Mouse (Mus musculus) lung, embryonic 15.5 days (tissue): ENCODE results near the gene Ptpn13. TPM values are rescaled to one million over a fixed set of nuclear protein-coding genes. Genes with fewer than 3 reads are reported as not detected.

Source experiments
- ATAC-seq: fragments of 200-750 bp; cut with Nextera tagmentation; 2 replicates; pipeline ENCODE4 v1.8.0; 2017; ENCODE audit warnings: moderate number of reproducible peaks, borderline replicate concordance; ENCODE audit not compliant: low FRiP score, low TSS enrichment; ENCODE audit errors: extremely low read depth
- H3K27ac ChIP-seq: fragments of 300-500 bp; sonication (generic); 2 replicates; pipeline ENCODE4 v1.5.1; 2015; ENCODE audit warnings: moderate library complexity, mild to moderate bottlenecking, inconsistent platforms
- H3K27me3 ChIP-seq: fragments of 300-500 bp; sonication (generic); 2 replicates; pipeline ENCODE4 v1.6.1; 2015; ENCODE audit warnings: inconsistent platforms
- H3K36me3 ChIP-seq: fragments of 300-500 bp; sonication (generic); 2 replicates; pipeline ENCODE4 v1.6.1; 2015; ENCODE audit warnings: inconsistent platforms
- H3K4me1 ChIP-seq: fragments of 300-500 bp; sonication (generic); 2 replicates; pipeline ENCODE4 v1.6.1; 2015; ENCODE audit warnings: inconsistent platforms
- H3K4me2 ChIP-seq: fragments of 300-500 bp; sonication (generic); 2 replicates; pipeline ENCODE4 v1.6.1; 2015; ENCODE audit warnings: inconsistent platforms, mild to moderate bottlenecking, moderate library complexity
- H3K4me3 ChIP-seq: fragments of 300-500 bp; sonication (generic); 2 replicates; pipeline ENCODE4 v1.5.1; 2015; ENCODE audit warnings: mild to moderate bottlenecking, inconsistent platforms
- H3K9ac ChIP-seq: fragments of 300-500 bp; sonication (generic); 2 replicates; pipeline ENCODE4 v1.6.1; 2015; ENCODE audit warnings: inconsistent platforms
- H3K9me3 ChIP-seq: fragments of 300-500 bp; sonication (generic); 2 replicates; pipeline ENCODE4 v1.6.1; 2016; ENCODE audit warnings: inconsistent platforms
- WGBS: fragments of 180-500 bp; shearing (Covaris S2); methylation state at CpG from one replicate; pipeline ENCODE4 v1.1.7; 2015; 5-methylcytosine and 5-hydroxymethylcytosine counted together
- polyA plus RNA-seq: library from polyadenylated mRNA; unstranded; fragments of >200 nt; fragmentation: Nextera tagmentation; extraction: Ambion mirVana; gene quantifications from 2 replicates; pipeline ENCODE4 v1.2.1, GENCODE M21; 2015

Gene Ptpn13
- polyA plus RNA-seq, 1 experiment from 2014 or later: 14.0 TPM

DNA sequence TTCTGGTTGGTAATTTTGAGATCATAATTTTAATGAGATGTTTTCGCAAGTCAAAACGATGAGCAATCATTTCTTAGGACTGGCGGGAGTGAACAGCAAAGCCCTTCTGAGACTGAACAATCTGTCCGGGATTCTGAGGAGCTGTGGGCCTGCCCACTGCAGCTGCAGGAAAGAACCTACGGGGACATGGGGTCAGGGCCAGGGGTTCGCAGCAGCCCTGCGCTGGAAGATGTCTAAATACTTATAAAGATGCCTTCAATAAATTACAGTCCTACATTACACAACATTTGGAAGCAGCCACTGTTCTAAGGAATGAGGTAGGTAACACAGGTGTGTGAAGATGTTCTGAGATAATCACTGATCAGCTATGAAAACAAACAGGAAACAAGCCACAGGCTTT, 180.7 kb downstream of the Ptpn13 start:
- ATAC-seq: no peak
- 77% methylated on average over 7 of the region's 7 CpGs for WGBS
- H3K9ac ChIP-seq: no peak overlapping the region
- no peak overlapping the region for H3K4me3 ChIP-seq
- no peaks in the 10 kb centered on the region for H3K36me3 ChIP-seq
- H3K4me1 ChIP-seq: peaks cover 2% of the 10 kb centered on the region; the same call in 1 of the 2 replicates
- no peak overlapping the region for H3K4me2 ChIP-seq
- H3K27me3 ChIP-seq: no peaks in the 10 kb centered on the region
- H3K27ac ChIP-seq: no peak overlapping the region
- no peaks in the 10 kb centered on the region for H3K9me3 ChIP-seq

DNA sequence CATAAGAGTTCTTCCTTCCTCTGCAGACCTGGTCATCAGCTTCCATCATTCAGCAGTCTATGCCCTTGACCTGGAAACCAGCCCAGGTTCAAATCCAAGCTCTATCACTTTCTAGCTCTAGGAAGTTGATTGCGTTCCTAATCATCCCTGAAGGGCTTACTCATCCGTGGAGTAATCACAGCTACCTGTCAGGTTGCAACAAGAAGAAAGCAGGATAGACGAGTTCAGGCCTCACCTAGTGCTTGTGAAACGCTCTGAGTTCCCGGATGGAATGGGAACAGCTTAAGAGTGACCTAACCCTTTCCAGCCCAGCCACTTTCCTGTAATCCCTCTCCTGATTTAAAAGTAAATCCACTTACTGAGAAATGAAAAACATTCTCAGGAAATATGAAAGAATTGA, 185.2 kb downstream of the Ptpn13 start:
- 56% methylated on average over 5 of the region's 5 CpGs for WGBS
- ATAC-seq: no peak
- no peak overlapping the region for H3K4me2 ChIP-seq
- H3K36me3 ChIP-seq: no peaks in the 10 kb centered on the region
- H3K9me3 ChIP-seq: no peaks in the 10 kb centered on the region
- H3K27ac ChIP-seq: no peak overlapping the region
- peaks cover 2% of the 10 kb centered on the region; the same call in 1 of the 2 replicates for H3K4me1 ChIP-seq
- H3K4me3 ChIP-seq: no peak overlapping the region
- no peaks in the 10 kb centered on the region for H3K27me3 ChIP-seq
- H3K9ac ChIP-seq: no peak overlapping the region

DNA sequence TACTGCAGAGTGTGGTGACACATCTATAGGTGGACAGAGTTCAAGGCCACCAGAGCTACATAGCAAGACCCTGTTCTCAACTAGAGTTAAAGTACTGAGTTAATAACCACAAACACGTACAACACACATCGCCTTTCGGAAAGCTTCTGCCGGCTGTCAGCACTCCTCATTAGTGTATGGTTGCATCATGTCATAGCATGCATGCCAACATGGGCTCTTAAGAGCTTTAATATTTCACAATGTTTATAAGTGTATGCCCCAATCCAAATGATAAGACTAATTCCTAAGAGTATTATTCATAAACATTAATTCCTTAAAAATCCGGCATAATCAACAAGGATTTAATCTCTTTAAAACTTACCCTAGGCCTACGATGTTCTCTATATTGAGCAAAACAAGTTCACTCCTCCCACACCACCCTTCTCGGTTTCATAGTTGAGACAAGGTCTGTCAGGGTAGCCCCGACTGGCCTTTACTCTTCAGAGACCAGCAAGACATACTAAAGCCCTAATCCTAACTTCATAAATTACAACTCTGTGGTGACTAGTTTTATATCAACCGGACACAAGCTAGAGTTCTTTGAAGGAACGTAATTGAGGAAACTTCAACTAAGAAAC, 186.0 kb downstream of the Ptpn13 start:
- 61% methylated on average over 10 of the region's 10 CpGs for WGBS
- Histone ChIP-seq H3K36me3 (no peaks in the 10 kb centered on the region), H3K9me3 (no peaks in the 10 kb centered on the region), H3K4me2 (no peak overlapping the region), H3K27me3 (no peaks in the 10 kb centered on the region), H3K9ac (no peak overlapping the region), H3K4me1 (peaks cover 2% of the 10 kb centered on the region; the same call in 1 of the 2 replicates), H3K27ac (peak overlapping the region; percentile 35; the same call in 1 of the 2 replicates), H3K4me3 (no peak overlapping the region)
- ATAC-seq: peak; percentile 83

DNA sequence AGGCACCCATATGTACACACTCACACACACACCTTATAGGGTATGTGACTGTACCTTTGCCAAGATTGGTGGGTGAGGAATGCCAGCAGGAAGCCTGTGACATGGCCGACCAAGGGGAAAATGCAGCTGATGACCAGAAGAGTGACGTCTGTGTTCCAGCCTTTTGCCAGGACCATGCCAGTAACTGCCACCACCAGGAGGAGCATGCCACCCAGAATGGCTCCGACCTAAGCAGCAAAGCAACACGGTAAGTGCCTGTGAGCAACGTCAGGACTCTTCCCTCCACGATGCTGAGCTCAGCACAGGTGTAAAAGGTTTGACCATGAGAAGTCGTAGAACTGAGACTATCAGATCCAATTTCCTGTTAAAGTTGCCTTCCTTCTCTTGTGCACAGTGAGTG, 187.3 kb downstream of the Ptpn13 start:
- Histone ChIP-seq H3K4me2 (no peak overlapping the region), H3K27ac (no peak overlapping the region), H3K4me3 (no peak overlapping the region), H3K4me1 (peaks cover 2% of the 10 kb centered on the region; the same call in 1 of the 2 replicates), H3K9me3 (no peaks in the 10 kb centered on the region), H3K36me3 (no peaks in the 10 kb centered on the region), H3K27me3 (no peaks in the 10 kb centered on the region), H3K9ac (no peak overlapping the region)
- 79% methylated on average over 7 of the region's 7 CpGs for WGBS
- ATAC-seq: no peak

DNA sequence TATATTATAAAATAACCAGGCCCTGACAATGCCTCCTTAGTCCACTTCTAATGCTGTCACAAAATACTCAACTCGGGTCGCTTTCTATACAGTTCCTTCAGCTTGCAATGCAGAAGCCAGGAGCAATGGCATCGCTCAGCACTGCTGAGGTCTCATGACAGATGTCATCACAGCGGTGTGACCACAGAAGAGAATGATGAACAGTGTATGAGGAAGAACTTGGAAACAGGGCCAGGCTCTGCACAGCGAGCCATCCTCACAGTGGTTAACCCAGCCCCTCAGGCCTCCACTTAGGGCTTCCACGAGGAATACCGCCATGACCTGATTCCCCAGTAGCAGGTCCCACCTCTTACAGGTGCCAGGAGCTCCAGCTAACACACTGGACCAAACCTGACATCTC, 189.4 kb downstream of the Ptpn13 start:
- Histone ChIP-seq H3K4me1 (peaks cover 7% of the 10 kb centered on the region), H3K27ac (no peak overlapping the region; the same call in 1 of the 2 replicates)
- ATAC-seq: no peak

GRCm38 (mm10) chr5:103617191-103617590, 192.2 kb downstream of the Ptpn13 start:
- ATAC-seq: no peak
- H3K4me1 ChIP-seq: peaks cover 27% of the 10 kb centered on the region
- H3K4me2 ChIP-seq: no peak overlapping the region
- H3K27ac ChIP-seq: no peak overlapping the region
- WGBS: 70% methylated on average over 9 of the region's 9 CpGs
- H3K9ac ChIP-seq: no peak overlapping the region
- no peaks in the 10 kb centered on the region for H3K27me3 ChIP-seq
- no peak overlapping the region for H3K4me3 ChIP-seq
- H3K36me3 ChIP-seq: no peaks in the 10 kb centered on the region
- H3K9me3 ChIP-seq: no peaks in the 10 kb centered on the region

More for the DNA sequence above, 189.4 kb downstream of the Ptpn13 start:
- H3K4me2 ChIP-seq: no peak overlapping the region
- WGBS: 75% methylated on average over 7 of the region's 7 CpGs
- no peak overlapping the region for H3K9ac ChIP-seq
- no peak overlapping the region for H3K4me3 ChIP-seq
- H3K27me3 ChIP-seq: no peaks in the 10 kb centered on the region
- H3K36me3 ChIP-seq: no peaks in the 10 kb centered on the region
- H3K9me3 ChIP-seq: no peaks in the 10 kb centered on the region

GRCm38 (mm10) chr5:103620301-103620973, 195.4 kb downstream of the Ptpn13 start:
- no peaks in the 10 kb centered on the region for H3K36me3 ChIP-seq
- H3K4me3 ChIP-seq: no peak overlapping the region
- H3K27me3 ChIP-seq: no peaks in the 10 kb centered on the region
- H3K4me2 ChIP-seq: peak overlapping the region; percentile 28
- H3K27ac ChIP-seq: peak overlapping the region; percentile 97
- ATAC-seq: peak; percentile 96
- H3K4me1 ChIP-seq: peaks cover 46% of the 10 kb centered on the region
- H3K9me3 ChIP-seq: no peaks in the 10 kb centered on the region
- no peak overlapping the region for H3K9ac ChIP-seq
- WGBS: 19% methylated on average over 12 of the region's 12 CpGs

- Histone ChIP-seq H3K4me1 (peaks cover 46% of the 10 kb centered on the region), H3K4me3 (no peak overlapping the region), H3K4me2 (no peak overlapping the region), H3K9ac (no peak overlapping the region), H3K9me3 (no peaks in the 10 kb centered on the region), H3K27me3 (no peaks in the 10 kb centered on the region), H3K36me3 (no peaks in the 10 kb centered on the region), H3K27ac (peak overlapping the region; percentile 27; the same call in 1 of the 2 replicates)
- WGBS: 57% methylated on average over 5 of the region's 5 CpGs
- no peak for ATAC-seq
Measured at GRCm38 (mm10) chr5:103622321-103622720, 197.3 kb downstream of the Ptpn13 start.

- H3K36me3 ChIP-seq: no peaks in the 10 kb centered on the region
- H3K4me1 ChIP-seq: peaks cover 51% of the 10 kb centered on the region
- H3K9ac ChIP-seq: no peak overlapping the region
- H3K27me3 ChIP-seq: no peaks in the 10 kb centered on the region
- no peak overlapping the region for H3K27ac ChIP-seq
- 83% methylated on average over 5 of the region's 5 CpGs for WGBS
- no peak for ATAC-seq
- no peaks in the 10 kb centered on the region for H3K9me3 ChIP-seq
- H3K4me3 ChIP-seq: no peak overlapping the region
- H3K4me2 ChIP-seq: no peak overlapping the region
Measured at GRCm38 (mm10) chr5:103624831-103625230, 199.8 kb downstream of the Ptpn13 start.

DNA sequence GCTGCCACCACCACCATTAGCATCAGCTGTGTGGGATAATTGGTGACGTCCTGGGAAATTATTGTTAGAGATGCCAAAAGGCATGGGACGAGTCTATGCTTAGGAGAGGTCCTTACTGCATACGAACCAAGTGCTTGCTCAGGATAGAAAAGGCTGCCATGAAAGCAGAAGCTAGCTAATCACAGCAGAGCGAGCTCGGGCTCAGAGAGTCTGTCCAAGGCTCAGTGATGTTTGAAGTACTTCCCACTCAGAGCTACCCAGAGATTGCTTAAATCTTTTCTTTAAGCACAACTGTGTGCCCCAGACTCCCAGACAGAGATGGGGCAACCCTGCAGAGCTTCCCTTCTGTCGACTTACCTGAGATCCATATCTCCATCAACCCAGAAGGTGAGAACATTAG, 203.5 kb downstream of the Ptpn13 start:
- Histone ChIP-seq H3K27me3 (no peaks in the 10 kb centered on the region), H3K36me3 (no peaks in the 10 kb centered on the region), H3K9me3 (no peaks in the 10 kb centered on the region), H3K4me1 (peaks cover 29% of the 10 kb centered on the region), H3K4me3 (no peak overlapping the region), H3K27ac (peak overlapping the region; percentile 90), H3K4me2 (peak overlapping the region; percentile 21; the same call in 1 of the 2 replicates), H3K9ac (no peak overlapping the region)
- WGBS: 74% methylated on average over 6 of the region's 6 CpGs
- ATAC-seq: no peak

DNA sequence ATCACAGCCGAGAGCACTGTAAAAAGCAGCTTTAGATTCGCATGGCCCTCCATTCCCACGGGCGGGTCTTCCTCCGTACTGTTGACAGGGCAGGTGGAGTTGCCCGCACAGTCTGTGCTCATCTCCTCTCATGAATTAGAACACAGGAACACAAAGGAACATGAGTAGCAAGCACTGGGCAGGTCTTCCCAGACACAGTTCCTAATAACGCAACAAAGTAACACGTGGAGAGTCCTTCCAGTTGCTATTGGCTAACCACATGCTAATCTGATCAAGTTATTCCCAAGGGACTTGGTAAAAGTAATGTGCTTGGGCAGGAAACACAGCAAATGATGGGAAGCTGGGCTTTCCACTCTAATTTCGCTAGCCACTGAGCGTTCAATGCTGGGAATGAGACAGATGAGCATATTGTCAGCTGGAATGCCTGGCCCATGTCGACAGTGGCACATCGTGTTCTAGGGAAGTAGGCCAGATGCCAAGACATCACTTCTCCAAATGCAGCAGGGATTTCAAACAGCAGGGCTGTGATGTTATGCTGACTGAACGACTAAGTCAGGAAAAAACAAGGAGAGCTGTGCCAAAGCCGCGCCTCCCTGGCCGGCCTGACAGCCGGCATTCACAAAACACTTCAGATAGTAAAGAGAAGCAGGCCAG, 204.2 kb downstream of the Ptpn13 start, which contains the start of gene Slc10a6:
Gene Slc10a6, minus strand, starts transcription at position 293 of the 654 bp plus-strand sequence.
- Histone ChIP-seq H3K4me1 (peaks cover 21% of the 10 kb centered on the region), H3K36me3 (no peaks in the 10 kb centered on the region), H3K9ac (no peak within 1 kb of the TSS), H3K4me2 (peak within 1 kb of the TSS; percentile 21), H3K4me3 (no peak within 1 kb of the TSS), H3K9me3 (no peaks in the 10 kb centered on the region), H3K27ac (peak within 1 kb of the TSS; percentile 90), H3K27me3 (no peaks in the 10 kb centered on the region)
- ATAC-seq: peak; percentile 94
- 46% methylated on average over 17 of the region's 17 CpGs for WGBS
